Mouse (Mus musculus): Measurements from ENCODE around the gene AF067063. TPM values are rescaled to one million over a fixed set of nuclear protein-coding genes. Genes with fewer than 3 reads are reported as not detected.
A peak's percentile ranks its signal among the peaks of the same experiment; 100 is the strongest.

Gene AF067063
- polyA plus RNA-seq, 1 experiment = not detected

GRCm38 (mm10) chr13:119783581-119783980 is 46.4 kb downstream of the AF067063 start:
- peaks cover 46% of the 10 kb centered on the region for H3K79me2 ChIP-seq (ENCODE audit: control insufficient read depth, insufficient read depth)
- TF ChIP-seq TCF3 (IDR thresholded peaks at IDR 0.05; ENCODE audit: insufficient read length, low read depth) = no peak
- TF ChIP-seq USF1 (IDR thresholded peaks at IDR 0.05; ENCODE audit: low read depth) = no peak
- TF ChIP-seq POLR2AphosphoS2 (IDR thresholded peaks at IDR 0.05; ENCODE audit: insufficient read length, low read depth) = peak; percentile 32
- H3K36me3 ChIP-seq (ENCODE audit: control insufficient read depth, insufficient read depth) = peaks cover 70% of the 10 kb centered on the region
- no peak overlapping the region for H3K4me3 ChIP-seq
- H3ac ChIP-seq (ENCODE audit: control insufficient read depth, insufficient read length) = no peak overlapping the region
- no peak overlapping the region for H3K4me2 ChIP-seq (ENCODE audit: low read depth)
- no peaks in the 10 kb centered on the region for H3K27me3 ChIP-seq (ENCODE audit: control insufficient read depth, insufficient read depth, insufficient read length)

Other genes starting within 250 kb of the AF067063 start
- gene Ccl28, start 206.4 kb downstream of the AF067063 start, polyA plus RNA-seq (2012; fragmentation: generic; extraction: Trizol) = not detected
- 68.3 TPM for gene Hmgcs1, start 139.8 kb downstream of the AF067063 start, polyA plus RNA-seq (2012; fragmentation: generic; extraction: Trizol)
- gene Nim1k, start 74.3 kb downstream of the AF067063 start, polyA plus RNA-seq (2012; fragmentation: generic; extraction: Trizol) = 0.23 TPM
- 9.1 TPM for gene Zfp131, start 39.3 kb downstream of the AF067063 start, polyA plus RNA-seq (2012; fragmentation: generic; extraction: Trizol)
- not detected for gene D13Ertd608e, start 5.8 kb upstream of the AF067063 start, polyA plus RNA-seq (2012; fragmentation: generic; extraction: Trizol)
- gene Tcstv1, start 64.6 kb upstream of the AF067063 start, polyA plus RNA-seq (2012; fragmentation: generic; extraction: Trizol) = not detected
- gene Gm21761, start 99.1 kb upstream of the AF067063 start, polyA plus RNA-seq (2012; fragmentation: generic; extraction: Trizol) = not detected
- not detected for gene B020031M17Rik, start 120.6 kb upstream of the AF067063 start, polyA plus RNA-seq (2012; fragmentation: generic; extraction: Trizol)
- not detected for gene Gm36079, start 196.8 kb upstream of the AF067063 start, polyA plus RNA-seq (2012; fragmentation: generic; extraction: Trizol)
- not detected for gene Gm21188, start 222.0 kb upstream of the AF067063 start, polyA plus RNA-seq (2012; fragmentation: generic; extraction: Trizol)